Mouse (Mus musculus) ES-Bruce4 (cell line): ENCODE measurements around the gene Hoxa9. TPM values are rescaled to one million over a fixed set of nuclear protein-coding genes. Genes with fewer than 3 reads are reported as not detected.

Experiments used
- H3K27ac ChIP-seq: 2 replicates; pipeline ENCODE4 v1.5.1; 2012; ENCODE audit warnings: low read length, inconsistent platforms; ENCODE audit not compliant: insufficient read depth
- H3K27me3 ChIP-seq: 2 replicates; pipeline ENCODE4 v1.6.1; 2012; ENCODE audit warnings: mild to moderate bottlenecking, low read length, inconsistent platforms; ENCODE audit not compliant: control insufficient read depth, poor library complexity, insufficient read depth, severe bottlenecking
- H3K36me3 ChIP-seq: 2 replicates; pipeline ENCODE4 v1.6.1; 2012; ENCODE audit warnings: inconsistent platforms, mild to moderate bottlenecking, low read length, moderate library complexity; ENCODE audit not compliant: control insufficient read depth, poor library complexity, insufficient read depth, severe bottlenecking
- H3K4me1 ChIP-seq: one replicate; pipeline ENCODE4 v1.8.1; 2011; ENCODE audit warnings: low read length; ENCODE audit not compliant: control insufficient read depth, insufficient read depth
- H3K4me3 ChIP-seq: 2 replicates; pipeline ENCODE4 v1.5.1; 2011; ENCODE audit warnings: low read depth, mild to moderate bottlenecking, low read length
- H3K9ac ChIP-seq: 2 replicates; pipeline ENCODE4 v1.6.1; 2012; ENCODE audit warnings: low read depth, mild to moderate bottlenecking, inconsistent platforms; ENCODE audit not compliant: poor library complexity, severe bottlenecking
- H3K9me3 ChIP-seq: replicated peaks from 2 replicates; pipeline ENCODE4 v1.6.1; 2012; ENCODE audit warnings: mild to moderate bottlenecking, low read length, inconsistent platforms; ENCODE audit not compliant: control insufficient read depth, poor library complexity, insufficient read depth, severe bottlenecking
- CTCF ChIP-seq: IDR thresholded peaks from one replicate; pipeline ENCODE4 v1.8.1; 2011; ENCODE audit warnings: low read depth, low read length
- EP300 ChIP-seq: IDR thresholded peaks from 2 replicates; pipeline ENCODE4 v1.6.1; 2011; ENCODE audit warnings: low read depth, low read length; ENCODE audit not compliant: insufficient read depth
- POLR2A ChIP-seq: IDR thresholded peaks from one replicate; pipeline ENCODE4 v1.8.1; 2011; ENCODE audit warnings: low read length; ENCODE audit not compliant: insufficient read depth
- polyA plus RNA-seq: library from polyadenylated mRNA; stranded (reverse); fragments of >200 nt; gene quantifications from 2 replicates; pipeline ENCODE4 v1.2.4, GENCODE M21; 2011; ENCODE audit warnings: low read depth; ENCODE audit not compliant: missing spikeins, insufficient read depth, insufficient read length

Hoxa9 gene
- polyA plus RNA-seq, 1 experiment: not detected

- no peaks in the 10 kb centered on the region for H3K36me3 ChIP-seq
- H3K9ac ChIP-seq: no peak overlapping the region
- H3K4me1 ChIP-seq: no peaks in the 10 kb centered on the region
- H3K4me3 ChIP-seq: no peak overlapping the region
- H3K27ac ChIP-seq: no peak overlapping the region
- TF ChIP-seq POLR2A (no peak), CTCF (no peak), EP300 (no peak)
- no peaks in the 10 kb centered on the region for H3K9me3 ChIP-seq
- H3K27me3 ChIP-seq: peaks cover 37% of the 10 kb centered on the region
These were observed 50.6 kb downstream of the Hoxa9 start for GRCm38 (mm10) chr6:52180213-52180710.

GRCm38 (mm10) chr6:52179690-52180089 lies 51.2 kb downstream of the Hoxa9 start:
- H3K27me3 ChIP-seq: peaks cover 39% of the 10 kb centered on the region
- H3K4me1 ChIP-seq: no peaks in the 10 kb centered on the region
- TF ChIP-seq CTCF (no peak), POLR2A (no peak), EP300 (no peak)
- no peak overlapping the region for H3K4me3 ChIP-seq
- no peak overlapping the region for H3K9ac ChIP-seq
- no peaks in the 10 kb centered on the region for H3K9me3 ChIP-seq
- no peaks in the 10 kb centered on the region for H3K36me3 ChIP-seq
- H3K27ac ChIP-seq: no peak overlapping the region

GRCm38 (mm10) chr6:52178918-52179665 lies 51.8 kb downstream of the Hoxa9 start:
- peaks cover 39% of the 10 kb centered on the region for H3K27me3 ChIP-seq
- H3K4me3 ChIP-seq: no peak overlapping the region
- no peak overlapping the region for H3K9ac ChIP-seq
- no peaks in the 10 kb centered on the region for H3K9me3 ChIP-seq
- H3K36me3 ChIP-seq: no peaks in the 10 kb centered on the region
- TF ChIP-seq EP300 (no peak), CTCF (no peak), POLR2A (no peak)
- H3K4me1 ChIP-seq: no peaks in the 10 kb centered on the region
- H3K27ac ChIP-seq: no peak overlapping the region

- Histone ChIP-seq H3K9me3 (no peaks in the 10 kb centered on the region), H3K4me3 (no peak overlapping the region), H3K9ac (no peak overlapping the region), H3K27ac (no peak overlapping the region), H3K36me3 (no peaks in the 10 kb centered on the region), H3K27me3 (peaks cover 48% of the 10 kb centered on the region), H3K4me1 (no peaks in the 10 kb centered on the region)
- no peak for TF ChIP-seq POLR2A
- TF ChIP-seq CTCF: no peak
- TF ChIP-seq EP300: no peak
These were observed 53.1 kb downstream of the Hoxa9 start for GRCm38 (mm10) chr6:52177806-52178205.

- Histone ChIP-seq H3K4me1 (no peaks in the 10 kb centered on the region), H3K27me3 (peaks cover 48% of the 10 kb centered on the region), H3K36me3 (no peaks in the 10 kb centered on the region), H3K27ac (no peak within 1 kb of the TSS), H3K9me3 (no peaks in the 10 kb centered on the region), H3K4me3 (no peak within 1 kb of the TSS), H3K9ac (no peak within 1 kb of the TSS)
- TF ChIP-seq EP300 (no peak), POLR2A (no peak), CTCF (no peak)
These were observed 53.7 kb downstream of the Hoxa9 start, which contains the start of gene 5730596B20Rik for GRCm38 (mm10) chr6:52177061-52177735. Gene 5730596B20Rik, plus strand, starts transcription at chr6:52177498.

GRCm38 (mm10) chr6:52176391-52176790 lies 54.5 kb downstream of the Hoxa9 start:
- Histone ChIP-seq H3K9ac (no peak overlapping the region), H3K4me3 (no peak overlapping the region), H3K9me3 (no peaks in the 10 kb centered on the region), H3K27ac (no peak overlapping the region), H3K27me3 (peaks cover 55% of the 10 kb centered on the region), H3K36me3 (no peaks in the 10 kb centered on the region), H3K4me1 (no peaks in the 10 kb centered on the region)
- TF ChIP-seq EP300: no peak
- TF ChIP-seq POLR2A: no peak
- TF ChIP-seq CTCF: no peak
